Mouse (Mus musculus): ENCODE measurements around the gene Adcy5. TPM values are rescaled to one million over a fixed set of nuclear protein-coding genes. Genes with fewer than 3 reads are reported as not detected.

Gene Adcy5
- polyA plus RNA-seq, 1 experiment: 2.0 TPM

GRCm38 (mm10) chr16:35287244-35287643, 132.6 kb downstream of the Adcy5 start:
- no peak for TF ChIP-seq CTCF (IDR thresholded peaks at IDR 0.05; ENCODE audit: control insufficient read depth, insufficient read depth, low read length)
- TF ChIP-seq POLR2A (IDR thresholded peaks at IDR 0.05; ENCODE audit: borderline replicate concordance, control insufficient read depth, low read depth, low read length): no peak
- H3K4me3 ChIP-seq (replicated peaks; ENCODE audit: control insufficient read depth, low read depth, low read length): no peak overlapping the region
- no peak overlapping the region for H3K27ac ChIP-seq (ENCODE audit: control insufficient read depth, insufficient read depth, low read depth, low read length, poor library complexity)
- 81% methylated on average over 5 of the region's 5 CpGs for WGBS
- H3K4me1 ChIP-seq (ENCODE audit: control insufficient read depth, insufficient read depth, low read length): no peaks in the 10 kb centered on the region

- Histone ChIP-seq H3K27ac (ENCODE audit: control insufficient read depth, insufficient read depth, low read depth, low read length, poor library complexity) (no peak overlapping the region), H3K4me3 (replicated peaks; ENCODE audit: control insufficient read depth, low read depth, low read length) (no peak overlapping the region), H3K4me1 (ENCODE audit: control insufficient read depth, insufficient read depth, low read length) (no peaks in the 10 kb centered on the region)
- TF ChIP-seq POLR2A (IDR thresholded peaks at IDR 0.05; ENCODE audit: borderline replicate concordance, control insufficient read depth, low read depth, low read length) (no peak), CTCF (IDR thresholded peaks at IDR 0.05; ENCODE audit: control insufficient read depth, insufficient read depth, low read length) (no peak)
- 71% methylated on average over 5 of the region's 5 CpGs for WGBS
Measured at GRCm38 (mm10) chr16:35297786-35298185, 143.1 kb downstream of the Adcy5 start.

- H3K4me1 ChIP-seq (ENCODE audit: control insufficient read depth, insufficient read depth, low read length): no peaks in the 10 kb centered on the region
- TF ChIP-seq POLR2A (IDR thresholded peaks at IDR 0.05; ENCODE audit: borderline replicate concordance, control insufficient read depth, low read depth, low read length) (no peak), CTCF (IDR thresholded peaks at IDR 0.05; ENCODE audit: control insufficient read depth, insufficient read depth, low read length) (no peak)
- WGBS: 91% methylated on average over 6 of the region's 6 CpGs
- no peak overlapping the region for H3K4me3 ChIP-seq (replicated peaks; ENCODE audit: control insufficient read depth, low read depth, low read length)
- H3K27ac ChIP-seq (ENCODE audit: control insufficient read depth, insufficient read depth, low read depth, low read length, poor library complexity): no peak overlapping the region
Measured at GRCm38 (mm10) chr16:35300156-35300555, 145.5 kb downstream of the Adcy5 start.

- 56% methylated on average over 7 of the region's 7 CpGs for WGBS
- TF ChIP-seq POLR2A (IDR thresholded peaks at IDR 0.05; ENCODE audit: borderline replicate concordance, control insufficient read depth, low read depth, low read length) (no peak), CTCF (IDR thresholded peaks at IDR 0.05; ENCODE audit: control insufficient read depth, insufficient read depth, low read length) (no peak)
- no peaks in the 10 kb centered on the region for H3K4me1 ChIP-seq (ENCODE audit: control insufficient read depth, insufficient read depth, low read length)
Measured at GRCm38 (mm10) chr16:35302441-35303280, 148.0 kb downstream of the Adcy5 start.

GRCm38 (mm10) chr16:35303721-35304120, 149.0 kb downstream of the Adcy5 start:
- WGBS: 83% methylated on average over 6 of the region's 6 CpGs
- no peak for TF ChIP-seq POLR2A (IDR thresholded peaks at IDR 0.05; ENCODE audit: borderline replicate concordance, control insufficient read depth, low read depth, low read length)
- no peak for TF ChIP-seq CTCF (IDR thresholded peaks at IDR 0.05; ENCODE audit: control insufficient read depth, insufficient read depth, low read length)
- Histone ChIP-seq H3K27ac (ENCODE audit: control insufficient read depth, insufficient read depth, low read depth, low read length, poor library complexity) (no peak overlapping the region), H3K4me3 (replicated peaks; ENCODE audit: control insufficient read depth, low read depth, low read length) (no peak overlapping the region), H3K4me1 (ENCODE audit: control insufficient read depth, insufficient read depth, low read length) (no peaks in the 10 kb centered on the region)

More at GRCm38 (mm10) chr16:35302441-35303280, 148.0 kb downstream of the Adcy5 start:
- Histone ChIP-seq H3K4me3 (replicated peaks; ENCODE audit: control insufficient read depth, low read depth, low read length) (no peak overlapping the region), H3K27ac (ENCODE audit: control insufficient read depth, insufficient read depth, low read depth, low read length, poor library complexity) (no peak overlapping the region)

- H3K27ac ChIP-seq (ENCODE audit: control insufficient read depth, insufficient read depth, low read depth, low read length, poor library complexity): no peak overlapping the region
- TF ChIP-seq POLR2A (IDR thresholded peaks at IDR 0.05; ENCODE audit: borderline replicate concordance, control insufficient read depth, low read depth, low read length): no peak
- TF ChIP-seq CTCF (IDR thresholded peaks at IDR 0.05; ENCODE audit: control insufficient read depth, insufficient read depth, low read length): no peak
- no peak overlapping the region for H3K4me3 ChIP-seq (replicated peaks; ENCODE audit: control insufficient read depth, low read depth, low read length)
- 81% methylated on average over 5 of the region's 5 CpGs for WGBS
- no peaks in the 10 kb centered on the region for H3K4me1 ChIP-seq (ENCODE audit: control insufficient read depth, insufficient read depth, low read length)
Measured at GRCm38 (mm10) chr16:35304416-35304815, 149.7 kb downstream of the Adcy5 start.

GRCm38 (mm10) chr16:35305226-35305625, 150.5 kb downstream of the Adcy5 start:
- 86% methylated on average over 7 of the region's 7 CpGs for WGBS
- TF ChIP-seq POLR2A (IDR thresholded peaks at IDR 0.05; ENCODE audit: borderline replicate concordance, control insufficient read depth, low read depth, low read length) (no peak), CTCF (IDR thresholded peaks at IDR 0.05; ENCODE audit: control insufficient read depth, insufficient read depth, low read length) (no peak)
- H3K4me1 ChIP-seq (ENCODE audit: control insufficient read depth, insufficient read depth, low read length): no peaks in the 10 kb centered on the region
- H3K27ac ChIP-seq (ENCODE audit: control insufficient read depth, insufficient read depth, low read depth, low read length, poor library complexity): no peak overlapping the region
- H3K4me3 ChIP-seq (replicated peaks; ENCODE audit: control insufficient read depth, low read depth, low read length): no peak overlapping the region

- 50% methylated on average over 2 of the region's 2 CpGs for WGBS
Measured at GRCm38 (mm10) chr16:35306631-35307030, 152.0 kb downstream of the Adcy5 start.

More at GRCm38 (mm10) chr16:35306631-35307030, 152.0 kb downstream of the Adcy5 start:
- no peaks in the 10 kb centered on the region for H3K4me1 ChIP-seq (ENCODE audit: control insufficient read depth, insufficient read depth, low read length)
- no peak overlapping the region for H3K4me3 ChIP-seq (replicated peaks; ENCODE audit: control insufficient read depth, low read depth, low read length)
- no peak overlapping the region for H3K27ac ChIP-seq (ENCODE audit: control insufficient read depth, insufficient read depth, low read depth, low read length, poor library complexity)
- TF ChIP-seq POLR2A (IDR thresholded peaks at IDR 0.05; ENCODE audit: borderline replicate concordance, control insufficient read depth, low read depth, low read length) (no peak), CTCF (IDR thresholded peaks at IDR 0.05; ENCODE audit: control insufficient read depth, insufficient read depth, low read length) (no peak)
